Mouse (Mus musculus): ENCODE results near the gene Txnrd2.

The Txnrd2 gene

DNA sequence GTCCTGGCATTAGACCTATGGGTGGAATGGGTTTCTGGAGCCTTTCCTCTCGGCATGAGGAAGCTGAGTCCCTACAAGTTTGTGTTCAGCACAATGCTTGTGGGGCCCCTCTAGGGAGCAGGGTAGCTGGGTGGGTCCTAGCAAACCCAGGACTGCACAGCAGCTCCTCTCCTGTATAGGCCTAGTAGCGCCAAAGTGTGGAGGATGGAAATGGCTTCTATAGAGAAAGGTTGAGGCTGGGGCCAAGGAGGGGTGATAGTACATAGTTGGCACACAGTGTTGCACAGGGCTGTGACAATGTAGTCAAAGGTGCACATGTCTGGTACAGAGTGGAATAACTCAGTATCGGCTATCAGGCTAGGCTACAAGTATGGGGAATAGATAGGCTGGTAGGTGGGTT, 32.1 kb upstream of the Txnrd2 start:
- DNase-seq = no peak

DNA sequence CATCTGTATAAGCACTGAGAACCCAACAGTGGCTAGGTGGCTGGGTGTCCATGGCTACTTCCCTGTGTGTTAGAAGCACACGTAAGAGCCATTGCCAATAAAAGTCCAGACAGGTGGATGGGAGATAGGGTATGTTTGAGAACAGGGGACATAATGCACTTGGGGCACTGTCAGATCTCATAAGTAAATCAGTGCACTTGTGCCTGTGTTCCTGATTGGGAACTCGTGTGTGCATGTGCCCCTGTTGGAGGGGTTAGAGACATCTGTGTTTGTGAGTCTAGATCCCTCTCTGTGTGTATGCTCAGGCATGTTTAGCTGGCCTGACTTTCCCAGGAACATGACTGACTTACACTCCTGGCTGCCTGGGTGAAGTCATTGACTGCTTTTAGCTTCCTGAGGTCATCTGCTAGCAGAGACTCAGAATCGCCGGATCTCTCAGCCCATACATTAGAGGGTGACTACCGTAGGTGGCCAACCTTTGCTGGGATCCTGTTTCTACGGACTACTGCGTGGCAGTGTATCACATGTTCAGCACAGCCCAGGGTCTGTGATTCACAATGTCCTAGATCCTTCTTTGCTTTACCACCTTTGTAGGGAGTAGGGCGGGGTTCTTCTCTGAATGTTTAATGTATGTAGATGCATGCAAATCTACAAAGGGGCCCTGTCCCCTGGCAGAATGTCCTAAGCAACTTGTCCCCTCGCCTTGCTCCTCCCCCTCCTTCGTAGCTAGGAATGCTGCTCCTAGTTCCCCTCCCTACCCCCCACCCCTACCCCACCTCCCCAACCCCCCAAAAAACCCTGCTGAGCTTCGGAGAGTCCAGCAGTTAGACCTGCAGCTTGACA, 31.2 kb upstream of the Txnrd2 start:
- peak in 1 of 2 experiments; percentile 13 for DNase-seq

DNA sequence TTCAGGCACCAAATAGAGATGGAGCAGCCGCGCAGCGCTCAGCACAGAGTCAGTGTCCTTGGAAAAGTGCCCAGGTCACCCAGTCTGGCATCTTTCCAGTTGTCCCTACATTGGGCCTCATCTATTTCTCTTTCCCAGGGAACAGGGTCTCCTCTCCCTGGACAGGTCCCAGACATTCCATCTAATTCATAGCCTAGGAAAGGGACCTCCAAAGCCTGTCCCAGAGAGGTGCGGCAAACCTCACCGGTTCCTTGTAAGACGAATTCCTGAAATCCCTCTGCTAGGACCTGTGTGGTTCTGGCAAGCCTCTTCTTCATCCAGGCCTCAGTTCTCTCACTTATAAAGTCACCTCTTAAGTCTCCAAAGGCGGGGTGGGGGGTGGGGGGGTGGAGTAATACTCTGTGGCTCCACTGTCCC, 30.6 kb upstream of the Txnrd2 start:
- peak in 1 of 2 experiments; percentile 25 for DNase-seq

GRCm38 (mm10) chr16:18396201-18396600, 30.0 kb upstream of the Txnrd2 start:
- peak; percentile 85 to 90 for DNase-seq

DNA sequence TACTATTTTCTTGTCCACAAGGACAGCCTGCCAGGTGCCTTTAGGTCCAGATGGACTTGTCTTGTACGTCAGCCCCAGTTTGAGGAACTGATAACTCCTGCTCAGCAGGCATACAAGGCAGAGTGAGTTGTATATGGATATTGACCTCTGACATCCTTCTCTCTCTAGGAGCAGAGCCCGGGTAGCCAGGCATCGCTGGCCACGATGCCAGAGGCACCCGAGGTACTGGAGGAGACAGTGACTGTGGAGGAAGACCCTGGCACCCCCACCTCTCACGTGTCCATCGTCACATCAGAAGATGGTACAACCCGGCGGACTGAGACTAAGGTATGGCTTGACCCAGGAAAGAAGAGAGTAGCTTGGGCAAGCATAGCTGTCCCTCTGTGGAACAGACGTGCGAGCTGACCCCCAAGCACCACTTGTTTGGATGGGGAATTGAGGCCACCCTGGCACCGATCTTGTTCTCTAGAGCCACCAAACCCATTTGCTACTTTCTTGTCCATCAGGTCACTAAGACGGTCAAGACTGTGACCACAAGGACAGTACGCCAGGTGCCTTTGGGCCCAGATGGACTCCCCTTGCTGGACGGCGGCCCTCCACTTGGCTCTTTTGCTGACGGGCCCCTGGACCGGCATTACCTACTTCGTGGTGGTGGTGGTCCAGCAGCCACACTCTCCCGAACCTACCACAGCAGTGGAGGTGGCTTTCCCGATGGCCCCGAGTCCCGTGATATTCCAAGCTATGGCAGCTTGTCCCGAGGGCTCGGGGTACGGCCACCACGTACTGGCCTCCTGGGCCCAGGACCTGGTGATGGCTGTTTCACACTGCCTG, 29.2 kb upstream of the Txnrd2 start:
- no peak for DNase-seq

GRCm38 (mm10) chr16:18400028-18400427, 26.2 kb upstream of the Txnrd2 start:
- no peak for DNase-seq

DNA sequence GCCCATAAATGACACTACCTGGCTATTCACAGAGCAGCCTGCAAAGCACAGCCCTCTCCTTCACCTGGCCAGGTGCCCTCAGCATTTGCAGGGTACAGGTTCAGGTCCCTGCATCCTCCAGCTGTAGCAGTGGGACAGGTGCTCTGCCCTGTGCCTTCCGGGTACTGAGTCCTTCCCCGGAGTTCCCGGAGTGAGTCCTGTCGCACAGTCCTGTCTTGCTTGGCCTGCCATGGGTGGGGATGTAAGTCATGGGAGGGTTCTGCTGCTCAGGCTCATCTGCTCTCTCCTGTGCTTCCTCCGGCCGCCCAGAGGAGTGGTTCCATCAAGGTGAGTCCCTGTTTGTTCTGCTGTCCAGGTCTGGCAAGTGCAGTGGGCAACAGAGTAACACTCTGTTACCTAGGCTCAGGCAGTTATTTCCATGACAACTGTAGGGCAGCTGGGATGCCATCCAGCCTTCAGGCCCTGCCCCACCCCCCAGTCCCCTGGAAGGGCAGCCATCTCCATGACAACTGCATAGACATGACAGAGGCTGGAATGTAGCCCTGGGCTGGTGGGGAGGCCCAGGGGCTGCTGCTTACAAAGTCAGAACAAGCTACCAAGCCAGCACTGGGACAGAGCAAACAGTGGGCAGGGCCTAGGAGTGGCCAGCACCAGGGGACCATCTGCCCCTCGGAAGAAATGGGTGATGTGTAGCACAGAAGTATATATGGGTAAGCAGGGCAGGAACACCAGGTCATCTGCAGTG, 25.5 kb upstream of the Txnrd2 start:
- DNase-seq = no peak

DNA sequence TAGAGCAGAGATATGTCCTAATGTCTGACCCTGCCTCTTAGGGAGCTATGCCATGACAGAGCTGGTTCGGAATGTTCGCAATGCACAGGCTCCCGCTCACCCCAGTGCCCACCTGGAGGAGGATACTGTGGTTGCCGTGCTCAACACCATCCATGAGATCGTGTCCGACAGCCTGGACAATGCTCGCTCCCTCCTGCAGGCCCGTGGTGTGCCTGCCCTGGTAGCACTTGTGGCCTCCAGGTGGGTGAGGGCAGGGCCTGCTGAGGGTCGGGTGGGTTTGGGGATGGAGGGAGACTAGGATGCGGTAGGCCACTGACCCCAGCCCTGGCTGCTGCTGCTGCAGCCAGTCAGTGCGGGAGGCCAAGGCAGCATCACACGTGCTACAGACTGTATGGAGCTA, 22.9 kb upstream of the Txnrd2 start:
- DNase-seq = no peak

- no peak for DNase-seq
Observed at GRCm38 (mm10) chr16:18405091-18405854, 20.9 kb upstream of the Txnrd2 start.

- no peak for DNase-seq
Observed at GRCm38 (mm10) chr16:18405876-18406275, 20.3 kb upstream of the Txnrd2 start.

- peak; percentile 55 to 65 for DNase-seq
Observed at GRCm38 (mm10) chr16:18406293-18406692, 19.9 kb upstream of the Txnrd2 start.

DNA sequence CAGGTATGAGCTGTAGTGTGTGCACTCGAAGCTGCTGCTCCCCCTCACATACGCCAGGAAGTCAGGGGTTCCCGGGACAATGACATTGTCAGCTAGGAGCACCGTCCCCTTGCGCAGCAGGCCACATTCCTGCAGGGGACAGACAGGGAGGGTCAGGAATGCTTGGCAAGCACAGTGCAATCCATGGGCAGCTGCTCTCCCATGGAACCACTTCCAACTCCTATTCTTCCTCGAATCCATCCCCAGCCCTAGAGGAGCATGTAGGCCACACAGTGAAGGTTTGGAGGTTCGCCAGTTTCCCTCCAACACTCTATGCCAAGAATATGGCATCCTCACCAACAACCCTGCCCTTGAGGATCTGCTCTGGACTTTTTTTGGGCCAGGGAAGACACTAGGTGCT, 18.3 kb upstream of the Txnrd2 start:
- no peak for DNase-seq

GRCm38 (mm10) chr16:18409776-18410175, 16.4 kb upstream of the Txnrd2 start:
- no peak for DNase-seq

DNA sequence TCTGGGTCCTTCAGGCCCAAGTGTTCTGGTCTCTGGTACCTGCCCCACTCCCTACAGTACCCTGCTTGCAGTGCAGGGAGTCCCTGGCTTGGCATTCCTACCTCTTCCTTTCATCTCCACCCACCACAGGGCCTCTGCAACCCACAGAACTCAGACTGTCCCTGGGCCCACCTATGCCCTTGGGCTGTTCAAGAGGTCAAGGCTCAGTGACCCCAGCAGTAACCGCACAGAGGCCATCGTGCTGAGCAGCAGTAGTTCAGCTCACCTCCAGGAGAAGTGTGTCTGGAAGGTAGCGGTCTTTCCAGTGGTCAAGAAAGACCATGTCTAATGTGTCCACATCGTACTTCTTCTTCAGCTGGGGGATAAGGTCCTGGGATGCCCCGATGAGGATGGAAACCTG, 15.8 kb upstream of the Txnrd2 start:
- no peak for DNase-seq

- no peak for DNase-seq
Observed at GRCm38 (mm10) chr16:18411026-18411649, 15.0 kb upstream of the Txnrd2 start.

GRCm38 (mm10) chr16:18411802-18412476, 14.2 kb upstream of the Txnrd2 start:
- peak; percentile 51 to 64 for DNase-seq

DNA sequence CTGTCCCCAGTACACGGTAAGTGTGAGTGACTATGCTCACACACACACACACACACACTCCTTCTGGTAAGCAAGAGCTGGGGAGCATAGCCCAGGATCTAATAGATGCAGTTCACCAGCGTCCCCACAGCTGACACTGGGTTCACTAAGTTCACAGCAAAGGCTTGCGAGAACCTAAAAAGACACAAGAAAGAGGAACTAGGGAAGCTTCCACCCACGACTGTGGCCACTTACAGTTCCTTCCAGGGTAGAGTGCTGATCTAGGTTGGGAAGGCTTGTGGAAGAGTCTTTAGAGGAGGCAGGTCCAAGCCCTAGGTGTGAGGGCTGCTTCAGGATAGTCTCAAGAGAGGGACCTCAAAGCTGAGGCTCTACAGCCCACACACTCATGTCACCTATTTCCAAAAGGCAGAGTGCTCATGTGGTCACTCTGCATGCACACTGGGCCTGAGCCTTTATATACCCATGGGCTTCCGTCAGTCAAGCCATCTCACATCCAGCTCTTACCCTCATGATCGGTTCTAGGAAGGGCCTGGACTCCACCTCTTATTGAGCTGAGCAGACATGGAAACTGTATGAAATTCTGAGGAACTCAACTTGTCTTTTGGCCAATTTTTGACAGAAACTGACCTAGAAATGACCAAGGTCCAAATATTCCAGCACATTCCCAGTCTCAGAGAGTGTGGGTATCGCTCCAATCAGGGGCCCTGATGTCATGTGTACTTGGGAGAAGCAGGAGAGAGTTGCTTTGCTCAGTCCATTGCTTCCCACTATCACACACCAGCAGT, 13.0 kb upstream of the Txnrd2 start:
- no peak for DNase-seq

DNA sequence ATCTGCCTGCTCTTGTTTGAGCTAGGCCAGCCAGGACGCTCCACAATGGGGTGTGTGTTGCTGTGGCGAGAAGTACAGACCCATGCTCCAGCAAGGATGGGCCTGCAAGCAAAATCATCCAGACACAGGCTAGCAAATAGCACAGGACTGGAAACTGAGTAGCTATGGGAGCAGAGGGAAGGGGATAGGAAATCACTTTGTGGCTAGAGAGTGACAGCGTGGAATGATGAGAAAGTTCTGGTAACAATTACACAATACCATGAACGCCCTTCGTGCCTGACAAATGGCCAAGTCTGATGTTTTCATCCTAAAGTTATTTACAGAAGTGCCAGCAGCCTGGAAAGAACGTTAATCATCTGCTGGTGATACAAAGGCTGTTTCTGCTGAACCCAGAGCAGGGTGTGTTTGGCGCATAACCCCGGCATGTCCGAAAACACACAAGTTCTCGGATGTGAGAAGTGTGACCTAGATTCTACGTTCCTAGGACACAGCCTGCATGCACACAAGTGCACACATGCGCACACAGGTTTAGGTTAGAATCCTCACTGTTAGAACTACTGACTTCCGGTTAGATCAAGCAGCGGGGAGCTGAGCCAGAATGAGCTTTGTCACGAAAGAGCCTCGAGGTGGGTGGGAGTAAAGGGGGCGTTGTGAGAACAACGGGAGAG, 10.0 kb upstream of the Txnrd2 start:
- DNase-seq = peak; percentile 62 to 76

DNA sequence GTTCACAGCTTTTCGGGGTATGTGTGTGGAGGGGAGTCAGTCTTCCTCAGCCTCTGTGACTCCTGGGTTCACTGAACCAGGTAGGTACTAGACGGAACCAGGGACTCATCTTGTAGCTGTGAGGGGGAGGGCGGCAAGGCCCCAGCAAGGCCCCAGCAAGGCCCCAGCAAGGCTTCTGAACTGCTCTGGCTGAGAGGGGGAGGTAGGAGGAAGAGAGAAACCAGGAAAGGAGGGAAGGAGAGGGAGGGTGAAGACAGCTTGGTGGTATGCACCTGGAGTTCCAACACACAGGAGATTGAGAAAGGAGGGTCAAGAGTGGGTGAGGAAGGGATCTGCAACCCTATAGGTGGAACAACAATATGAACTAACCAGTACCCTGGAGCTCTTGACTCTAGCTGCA, 9.3 kb upstream of the Txnrd2 start:
- DNase-seq = no peak

- DNase-seq = no peak
Observed at GRCm38 (mm10) chr16:18417491-18417890, 8.7 kb upstream of the Txnrd2 start.
